Mouse (Mus musculus) limb, embryonic 14.5 days (tissue): ENCODE measurements around the gene Cited2. TPM values are rescaled to one million over a fixed set of nuclear protein-coding genes. Genes with fewer than 3 reads are reported as not detected.

Source experiments
- ATAC-seq: fragments of 200-750 bp; cut with Nextera tagmentation; 2 replicates; pipeline ENCODE4 v1.8.0; 2017; ENCODE audit warnings: low read depth, moderate number of reproducible peaks, moderate TSS enrichment; ENCODE audit not compliant: low FRiP score
- DNase-seq: peaks from one replicate; pipeline ENCODE4 v3.0.0-alpha.2; 2015; ENCODE audit warnings: low spot score
- H3K27ac ChIP-seq: fragments of 300-500 bp; sonication (generic); replicated peaks from 2 replicates; pipeline ENCODE4 v1.5.1; 2014; ENCODE audit warnings: low read depth, mild to moderate bottlenecking, low read length, moderate library complexity, mixed read lengths
- H3K27me3 ChIP-seq: fragments of 300-500 bp; sonication (generic); 2 replicates; pipeline ENCODE4 v1.6.1; 2014; ENCODE audit warnings: low read length, mixed read lengths; ENCODE audit not compliant: control insufficient read depth, insufficient read depth
- H3K36me3 ChIP-seq: fragments of 300-500 bp; sonication (generic); 2 replicates; pipeline ENCODE4 v1.6.1; 2014; ENCODE audit warnings: mild to moderate bottlenecking, low read length, moderate library complexity, mixed read lengths; ENCODE audit not compliant: control insufficient read depth, insufficient read depth
- H3K4me1 ChIP-seq: fragments of 300-500 bp; sonication (generic); 2 replicates; pipeline ENCODE4 v1.6.1; 2014; ENCODE audit warnings: antibody characterized with exemption, low read length, mixed read lengths; ENCODE audit not compliant: control insufficient read depth, insufficient read depth
- H3K4me2 ChIP-seq: fragments of 300-500 bp; sonication (generic); replicated peaks from 2 replicates; pipeline ENCODE4 v1.6.1; 2014; ENCODE audit warnings: low read depth, mild to moderate bottlenecking, low read length, moderate library complexity; ENCODE audit not compliant: severe bottlenecking
- H3K4me3 ChIP-seq: fragments of 300-500 bp; sonication (generic); replicated peaks from 2 replicates; pipeline ENCODE4 v1.5.1; 2014; ENCODE audit warnings: low read length
- H3K9ac ChIP-seq: fragments of 300-500 bp; sonication (generic); 2 replicates; pipeline ENCODE4 v1.6.1; 2014; ENCODE audit warnings: mild to moderate bottlenecking, low read depth, low read length, moderate library complexity; ENCODE audit not compliant: severe bottlenecking
- H3K9me3 ChIP-seq: fragments of 300-500 bp; sonication (generic); 2 replicates; pipeline ENCODE4 v1.6.1; 2016; ENCODE audit warnings: low read length; ENCODE audit not compliant: control insufficient read depth
- POLR2A ChIP-seq: fragments of 200-500 bp; IDR thresholded peaks from 2 replicates; pipeline ENCODE4 v1.8.0; 2012; ENCODE audit warnings: inconsistent platforms, mild to moderate bottlenecking, moderate library complexity, borderline replicate concordance; ENCODE audit not compliant: insufficient read depth, insufficient read length; ENCODE audit errors: extremely low read depth
- WGBS: fragments of 180-500 bp; shearing (Covaris S2); extraction: QIAGEN DNeasy Blood & Tissue Kit; methylation state at CpG from one replicate; pipeline ENCODE4 v1.1.7; 2014; 5-methylcytosine and 5-hydroxymethylcytosine counted together
- polyA plus RNA-seq, 2 experiments: library from polyadenylated mRNA; depleted of rRNA in 1 of 2; stranded (reverse) in 1 of 2; unstranded in 1 of 2; fragments of >200 nt; fragmentation: Nextera tagmentation in 1 of 2; extraction: Ambion mirVana in 1 of 2; gene quantifications; 2 replicates each; pipeline versions ENCODE4 v1.2.1 to v1.2.3; 2012 to 2014

Gene Cited2
- polyA plus RNA-seq, 2 experiments = 44.7 to 55.7 TPM

- 80% methylated on average over 2 of the region's 2 CpGs for WGBS
- no peak overlapping the region for H3K4me2 ChIP-seq
- H3K9me3 ChIP-seq = 0 out of 2 replicates have a peak, but pooled peaks cover 3% of the 10 kb centered on the region
- no peaks in the 10 kb centered on the region for H3K4me1 ChIP-seq
- DNase-seq = no peak
- no peak for TF ChIP-seq POLR2A
- H3K4me3 ChIP-seq = no peak overlapping the region
- no peaks in the 10 kb centered on the region for H3K36me3 ChIP-seq
- H3K27ac ChIP-seq = no peak overlapping the region
- no peak for ATAC-seq
- H3K27me3 ChIP-seq = no peaks in the 10 kb centered on the region
- no peak overlapping the region for H3K9ac ChIP-seq
Measured at GRCm38 (mm10) chr10:17742581-17742980, 19.6 kb downstream of the Cited2 start.

- 77% methylated on average over 5 of the region's 5 CpGs for whole genome bisulfite sequencing
- H3K4me3 ChIP-seq = no peak overlapping the region
- no peak for ATAC-seq
Measured at GRCm38 (mm10) chr10:17752478-17752877, 29.5 kb downstream of the Cited2 start.

GRCm38 (mm10) chr10:17759772-17760171, 36.8 kb downstream of the Cited2 start:
- peaks cover 7% of the 10 kb centered on the region; the same call in 1 of the 2 replicates for H3K9me3 ChIP-seq
- no peaks in the 10 kb centered on the region for H3K4me1 ChIP-seq
- ATAC-seq (no peak), DNase-seq (no peak)
- H3K36me3 ChIP-seq = no peaks in the 10 kb centered on the region
- no peaks in the 10 kb centered on the region for H3K27me3 ChIP-seq
- TF ChIP-seq POLR2A = no peak
- H3K4me3 ChIP-seq = no peak overlapping the region
- H3K9ac ChIP-seq = no peak overlapping the region
- 83% methylated on average over 3 of the region's 3 CpGs for WGBS
- no peak overlapping the region for H3K27ac ChIP-seq
- H3K4me2 ChIP-seq = no peak overlapping the region

More at GRCm38 (mm10) chr10:17752478-17752877, 29.5 kb downstream of the Cited2 start:
- H3K36me3 ChIP-seq = no peaks in the 10 kb centered on the region
- TF ChIP-seq POLR2A = no peak
- no peaks in the 10 kb centered on the region for H3K27me3 ChIP-seq
- H3K27ac ChIP-seq = no peak overlapping the region
- H3K9me3 ChIP-seq = peaks cover 7% of the 10 kb centered on the region; the same call in 1 of the 2 replicates
- H3K4me1 ChIP-seq = no peaks in the 10 kb centered on the region
- H3K4me2 ChIP-seq = no peak overlapping the region
- no peak overlapping the region for H3K9ac ChIP-seq
- peak; percentile 16 for DNase-seq

GRCm38 (mm10) chr10:17760750-17761613, 38.0 kb downstream of the Cited2 start:
- Histone ChIP-seq H3K9ac (no peak overlapping the region), H3K27ac (no peak overlapping the region), H3K9me3 (peaks cover 2% of the 10 kb centered on the region; the same call in 1 of the 2 replicates), H3K4me2 (no peak overlapping the region), H3K4me1 (no peaks in the 10 kb centered on the region), H3K36me3 (no peaks in the 10 kb centered on the region), H3K4me3 (no peak overlapping the region), H3K27me3 (no peaks in the 10 kb centered on the region)
- DNase-seq = no peak
- ATAC-seq = no peak
- WGBS = 74% methylated on average over 9 of the region's 9 CpGs
- TF ChIP-seq POLR2A = no peak

GRCm38 (mm10) chr10:17761652-17762051, 38.6 kb downstream of the Cited2 start:
- 86% methylated on average over 1 of the region's 1 CpGs for WGBS
- Histone ChIP-seq H3K4me1 (no peaks in the 10 kb centered on the region), H3K4me3 (no peak overlapping the region), H3K9me3 (no peaks in the 10 kb centered on the region), H3K4me2 (no peak overlapping the region), H3K27ac (no peak overlapping the region), H3K9ac (no peak overlapping the region), H3K36me3 (no peaks in the 10 kb centered on the region), H3K27me3 (no peaks in the 10 kb centered on the region)
- DNase-seq (no peak), ATAC-seq (no peak)
- no peak for TF ChIP-seq POLR2A
